Mouse (Mus musculus) lung, adult 2 months (tissue): ENCODE measurements around the gene Bnc1. TPM values are rescaled to one million over a fixed set of nuclear protein-coding genes. Genes with fewer than 3 reads are reported as not detected.

ENCODE experiments used
- DNase-seq: peaks from one replicate; pipeline ENCODE4 v3.0.0; 2022
- H3K4me1 ChIP-seq: fragments of 200-500 bp; 2 replicates; pipeline ENCODE4 v1.6.1; 2011; ENCODE audit warnings: low read length; ENCODE audit not compliant: control insufficient read depth, insufficient read depth
- H3K4me3 ChIP-seq: fragments of 200-500 bp; replicated peaks from 2 replicates; pipeline ENCODE3; 2011; ENCODE audit warnings: low read depth, mild to moderate bottlenecking, control low read depth, low read length; ENCODE audit errors: extremely low read depth
- CTCF ChIP-seq: fragments of 200-500 bp; IDR thresholded peaks from 2 replicates; pipeline ENCODE4 v1.5.1; 2011; ENCODE audit warnings: mild to moderate bottlenecking, low read length, control low read depth; ENCODE audit not compliant: insufficient read depth
- POLR2A ChIP-seq: fragments of 200-500 bp; IDR thresholded peaks from 2 replicates; pipeline ENCODE4 v1.6.1; 2011; ENCODE audit warnings: low read depth, mild to moderate bottlenecking, control low read depth, low read length, borderline replicate concordance; ENCODE audit errors: extremely low read depth
- WGBS: fragments of 180-500 bp; shearing (Covaris S2); methylation state at CpG from one replicate; pipeline ENCODE4 v1.1.7; 2018; 5-methylcytosine and 5-hydroxymethylcytosine counted together
- polyA plus RNA-seq: library from polyadenylated mRNA; depleted of rRNA; stranded (reverse); fragments of >200 nt; gene quantifications from 2 replicates; pipeline ENCODE4 v1.2.3, GENCODE M21; 2012

Bnc1 gene
- polyA plus RNA-seq, 1 experiment: 2.0 TPM

DNA sequence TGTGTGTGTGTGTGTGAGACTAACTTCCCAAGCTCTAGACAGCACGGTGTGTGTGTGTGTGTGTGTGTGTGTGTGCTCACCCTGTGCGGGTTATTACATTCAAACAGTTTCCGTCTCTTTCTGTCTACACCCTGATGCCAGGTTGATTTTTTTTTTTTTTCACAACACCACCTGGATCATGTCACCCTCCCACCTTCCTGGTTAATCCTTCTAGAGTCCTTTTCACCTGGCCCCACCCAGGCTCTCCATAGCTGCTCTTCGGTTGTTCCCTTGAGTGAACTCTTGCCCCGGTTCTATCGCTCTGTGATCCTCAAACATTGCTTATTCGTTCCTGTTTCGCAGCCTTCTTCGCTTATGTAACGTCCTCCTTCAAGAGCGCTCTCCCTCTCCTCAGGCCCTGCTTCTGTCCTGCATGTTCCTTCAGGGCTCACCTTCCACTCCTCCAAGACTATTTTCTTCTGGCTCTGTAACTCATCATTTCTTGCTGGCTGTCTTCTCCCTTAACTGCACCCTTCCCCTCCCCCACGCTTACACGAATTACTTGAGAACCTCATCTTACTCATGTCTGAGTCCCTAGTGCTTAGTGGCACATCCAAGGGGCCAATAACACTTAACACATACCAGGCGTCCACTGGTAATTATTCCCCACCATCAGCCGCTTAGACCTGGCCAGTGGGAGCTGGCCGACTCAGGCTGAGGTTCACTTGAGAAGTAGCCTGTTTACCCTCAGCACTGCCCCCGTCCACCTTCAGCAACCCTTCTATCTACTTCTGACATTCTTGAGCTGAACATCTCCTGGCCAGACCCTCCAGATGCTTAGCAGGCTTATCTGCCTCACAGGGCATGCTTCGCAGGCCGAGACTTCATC is 19.7 kb upstream of the Bnc1 start:
- H3K4me1 ChIP-seq: no peaks in the 10 kb centered on the region
- no peak for DNase-seq
- TF ChIP-seq CTCF (no peak), POLR2A (no peak)
- 36% methylated on average over 18 of the region's 19 CpGs for WGBS
- H3K4me3 ChIP-seq: no peak overlapping the region

- H3K4me3 ChIP-seq: no peak overlapping the region
- no peak for DNase-seq
- H3K4me1 ChIP-seq: no peaks in the 10 kb centered on the region
- no peak for TF ChIP-seq CTCF
- no peak for TF ChIP-seq POLR2A
- WGBS: 63% methylated on average over 2 of the region's 2 CpGs
Measured at GRCm38 (mm10) chr7:82007151-82007550, 15.1 kb upstream of the Bnc1 start.

DNA sequence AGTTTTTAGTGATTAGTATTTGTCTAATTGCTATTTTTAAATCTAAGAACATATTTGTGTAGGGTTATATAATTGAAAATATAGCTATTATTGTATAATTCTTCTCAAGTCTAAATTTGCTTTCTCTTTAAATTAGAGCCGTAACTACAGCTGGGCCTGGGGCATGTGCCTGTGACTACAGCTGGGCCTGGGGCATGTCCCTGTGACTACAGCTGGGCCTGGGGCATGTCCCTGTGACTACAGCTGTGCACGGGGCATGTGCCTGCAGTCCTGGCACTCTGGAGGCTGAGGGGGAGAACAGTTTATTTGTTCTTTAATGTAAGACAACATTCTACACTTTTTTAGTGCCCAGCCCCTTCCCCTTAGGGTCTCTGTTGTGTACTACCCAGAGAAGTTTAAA is 12.1 kb upstream of the Bnc1 start:
- Histone ChIP-seq H3K4me3 (no peak overlapping the region), H3K4me1 (no peaks in the 10 kb centered on the region)
- 64% methylated on average over 2 of the region's 2 CpGs for WGBS
- TF ChIP-seq POLR2A: no peak
- no peak for TF ChIP-seq CTCF
- DNase-seq: no peak

DNA sequence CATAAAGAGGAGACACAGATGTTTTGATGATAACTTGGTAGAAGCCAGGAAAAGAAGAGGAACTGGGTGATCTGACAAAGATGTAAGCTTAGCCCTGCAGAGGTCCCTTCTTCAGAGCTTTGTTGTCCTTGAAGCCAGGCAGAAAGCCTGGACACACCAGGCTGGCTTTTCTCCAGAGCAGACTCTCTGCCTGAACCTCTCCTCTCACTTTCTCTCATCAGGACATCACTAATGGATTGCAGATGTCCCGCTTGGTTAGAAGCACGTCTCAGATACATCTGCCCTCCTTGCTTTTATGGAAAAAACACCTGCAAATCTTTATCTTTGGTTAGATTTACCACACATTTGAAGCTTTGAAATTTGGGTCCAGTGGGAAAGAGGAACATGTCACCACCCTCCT is 7.7 kb upstream of the Bnc1 start:
- DNase-seq: no peak
- no peak overlapping the region for H3K4me3 ChIP-seq
- no peak for TF ChIP-seq CTCF
- TF ChIP-seq POLR2A: no peak
- no peaks in the 10 kb centered on the region for H3K4me1 ChIP-seq
- WGBS: 62% methylated on average over 2 of the region's 2 CpGs

GRCm38 (mm10) chr7:81999372-81999771 is 7.3 kb upstream of the Bnc1 start:
- 56% methylated on average over 7 of the region's 7 CpGs for WGBS
- Histone ChIP-seq H3K4me1 (no peaks in the 10 kb centered on the region), H3K4me3 (no peak overlapping the region)
- no peak for DNase-seq
- TF ChIP-seq POLR2A (no peak), CTCF (no peak)

GRCm38 (mm10) chr7:81995975-81996374 is 3.9 kb upstream of the Bnc1 start:
- H3K4me1 ChIP-seq: no peaks in the 10 kb centered on the region
- WGBS: 19% methylated on average over 9 of the region's 9 CpGs
- H3K4me3 ChIP-seq: no peak overlapping the region
- TF ChIP-seq CTCF: no peak
- TF ChIP-seq POLR2A: no peak
- no peak for DNase-seq

DNA sequence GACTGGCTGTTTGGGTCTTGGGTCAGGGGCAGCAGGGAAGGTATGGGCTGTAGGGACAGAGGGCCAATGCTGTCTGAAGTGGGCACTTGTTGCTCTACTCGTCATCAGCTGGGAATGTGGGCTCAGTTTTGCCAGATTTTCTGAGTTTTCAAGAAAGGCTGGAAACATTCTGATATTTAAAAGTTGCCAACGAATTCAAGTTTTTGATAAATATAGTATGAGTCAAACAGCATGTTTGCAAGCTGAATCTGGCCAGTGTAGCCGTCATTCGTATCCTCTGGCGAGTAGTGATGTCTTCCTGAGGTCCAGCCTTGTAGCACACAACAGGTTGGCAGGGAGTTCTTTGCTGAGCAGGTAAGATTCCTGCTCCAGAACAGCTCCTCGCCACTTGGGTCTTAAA is 3.0 kb upstream of the Bnc1 start:
- H3K4me3 ChIP-seq: no peak overlapping the region
- TF ChIP-seq CTCF: no peak
- TF ChIP-seq POLR2A: no peak
- 72% methylated on average over 6 of the region's 6 CpGs for WGBS
- no peak for DNase-seq
- no peaks in the 10 kb centered on the region for H3K4me1 ChIP-seq

DNA sequence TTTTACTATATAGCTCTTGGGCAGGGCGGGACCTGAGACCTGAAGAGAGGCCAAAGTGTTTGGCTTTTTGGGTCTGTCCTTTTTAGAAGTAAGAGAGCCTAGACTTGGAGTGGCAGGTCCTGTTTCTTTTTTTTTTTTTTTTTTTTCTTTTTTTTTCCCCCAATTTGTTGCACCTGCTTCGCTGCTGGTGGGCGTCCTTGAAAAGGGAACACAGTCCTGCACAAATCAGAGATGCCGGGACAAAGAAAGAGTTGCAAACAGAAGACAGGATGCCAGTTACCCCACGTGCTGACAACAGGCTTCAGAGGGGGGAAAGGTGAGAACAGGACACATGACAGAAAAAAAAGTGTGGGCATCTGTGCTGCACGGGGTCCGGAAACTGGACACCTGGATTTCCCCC is 1.0 kb upstream of the Bnc1 start:
- Histone ChIP-seq H3K4me3 (no peak overlapping the region), H3K4me1 (no peaks in the 10 kb centered on the region)
- no peak for TF ChIP-seq CTCF
- TF ChIP-seq POLR2A: no peak
- 45% methylated on average over 7 of the region's 7 CpGs for WGBS
- no peak for DNase-seq

- 1% methylated on average over 36 of the region's 36 CpGs for WGBS
- TF ChIP-seq CTCF: no peak
- no peak for TF ChIP-seq POLR2A
Measured at GRCm38 (mm10) chr7:81991611-81992061, 456 bp downstream of the Bnc1 start.

GRCm38 (mm10) chr7:81991116-81991515 is 976 bp downstream of the Bnc1 start:
- DNase-seq: no peak
- no peaks in the 10 kb centered on the region for H3K4me1 ChIP-seq
- H3K4me3 ChIP-seq: no peak overlapping the region
- WGBS: 10% methylated on average over 12 of the region's 12 CpGs
- TF ChIP-seq POLR2A (no peak), CTCF (no peak)

More at GRCm38 (mm10) chr7:81991611-81992061, 456 bp downstream of the Bnc1 start:
- H3K4me3 ChIP-seq: no peak overlapping the region
- H3K4me1 ChIP-seq: no peaks in the 10 kb centered on the region
- DNase-seq: no peak

DNA sequence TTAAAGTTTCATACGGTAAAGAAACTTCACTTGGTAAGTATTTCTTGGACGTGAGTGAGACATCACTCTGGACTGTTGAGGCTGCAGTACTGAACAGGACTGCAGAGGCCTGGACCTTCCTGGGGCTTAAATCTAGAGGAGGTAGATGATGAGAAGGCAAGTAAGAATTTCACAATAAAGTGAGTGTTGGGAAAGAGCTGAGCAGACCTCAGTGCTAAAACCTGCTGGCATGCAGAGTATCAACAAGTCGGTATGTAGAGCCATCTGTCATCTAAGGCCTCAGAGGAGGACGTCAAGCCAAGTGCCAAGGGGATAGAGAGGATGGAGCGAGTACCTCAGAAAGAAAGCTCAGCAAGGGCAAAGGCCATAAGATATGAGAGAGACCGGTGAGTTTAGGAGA is 8.4 kb downstream of the Bnc1 start:
- no peak for DNase-seq
- 68% methylated on average over 6 of the region's 6 CpGs for WGBS

More for the DNA sequence above, 8.4 kb downstream of the Bnc1 start:
- TF ChIP-seq POLR2A: no peak
- TF ChIP-seq CTCF: no peak
- H3K4me3 ChIP-seq: no peak overlapping the region
- H3K4me1 ChIP-seq: no peaks in the 10 kb centered on the region
